10 mouse cellular contexts compared by ENCODE assay signal in genomic region chr3:148733227-148733854, GRCm38 (mm10).
DNase-seq lines count a peak whose midpoint lies in the region; ATAC-seq and TF ChIP-seq lines count a peak whose summit lies in the region.
"Had no signal": no experiment of that assay in that cellular context is flagged by ENCODE, and none has a peak within 500 bp of the region (broad histone marks: within the 10 kb centered on the region; RNA-seq: fewer than 3 reads in every experiment).

No protein-coding gene starts in this region.

- peaks cover 16% of the 10 kb centered on the region for H3K4me1 ChIP-seq in kidney, embryonic 16.5 days (ENCODE audit: insufficient read depth, low read length)
- peaks cover 24% of the 10 kb centered on the region for H3K4me1 ChIP-seq in embryonic facial prominence, embryonic 10.5 days
- no peaks in the 10 kb centered on the region for H3K4me1 ChIP-seq in forebrain, postnatal 0 days (ENCODE audit: insufficient read depth)
- peaks cover 25% of the 10 kb centered on the region; the same call in 1 of the 2 replicates for H3K4me1 ChIP-seq in limb, embryonic 15.5 days

- H3K9me3 ChIP-seq in kidney, embryonic 16.5 days (ENCODE audit: low read length), result no peaks in the 10 kb centered on the region
- H3K9me3 ChIP-seq in embryonic facial prominence, embryonic 10.5 days, result no peaks in the 10 kb centered on the region
- no peaks in the 10 kb centered on the region for H3K9me3 ChIP-seq in forebrain, postnatal 0 days (ENCODE audit: low read length)
- H3K9me3 ChIP-seq in limb, embryonic 15.5 days, result no peaks in the 10 kb centered on the region

- H3K27me3 ChIP-seq in kidney, embryonic 16.5 days (ENCODE audit: insufficient read depth, low read length), result no peaks in the 10 kb centered on the region
- 0 out of 2 replicates have a peak, but pooled peaks cover 5% of the 10 kb centered on the region for H3K27me3 ChIP-seq in embryonic facial prominence, embryonic 10.5 days (replicated peaks; ENCODE audit: low read depth, poor library complexity, severe bottlenecking)
- no peaks in the 10 kb centered on the region for H3K27me3 ChIP-seq in forebrain, postnatal 0 days (ENCODE audit: insufficient read depth, low read length)
- no peaks in the 10 kb centered on the region for H3K27me3 ChIP-seq in limb, embryonic 15.5 days

- H3K27ac ChIP-seq in kidney, embryonic 16.5 days (ENCODE audit: low read length), result no peak overlapping the region
- H3K27ac ChIP-seq in embryonic facial prominence, embryonic 10.5 days (replicated peaks), result peak overlapping the region; percentile 6; the same call in 1 of the 2 replicates
- no peak overlapping the region for H3K27ac ChIP-seq in forebrain, postnatal 0 days (ENCODE audit: low read depth, low read length)
- peak overlapping the region; percentile 48; the same call in 1 of the 2 replicates for H3K27ac ChIP-seq in limb, embryonic 15.5 days

- no peak overlapping the region for H3K9ac ChIP-seq in kidney, embryonic 16.5 days (replicated peaks; ENCODE audit: low read length)
- no peak overlapping the region for H3K9ac ChIP-seq in forebrain, postnatal 0 days
- no peak overlapping the region for H3K9ac ChIP-seq in limb, embryonic 15.5 days

- peak; percentile 16 for DNase-seq in kidney, postnatal 10 days
- no peak for DNase-seq in embryonic facial prominence, embryonic 10.5 days (ENCODE audit: low spot score)
- DNase-seq in forebrain, postnatal 0 days, result peak; percentile 9
- DNase-seq in right cerebral cortex, postnatal 36 days (ENCODE audit: low spot score in 2 of 2), result no peak
- DNase-seq in cerebellum, adult 8-10 months, result no peak
- DNase-seq in layer of hippocampus, adult 11-12 months (ENCODE audit: low spot score), result no peak
- DNase-seq: thymus, postnatal 36 days had no signal

- WGBS in kidney, embryonic 16.5 days, result 56% methylated on average over 13 of the region's 13 CpGs
- WGBS in embryonic facial prominence, embryonic 10.5 days, result 55% methylated on average over 13 of the region's 13 CpGs
- WGBS in forebrain, postnatal 0 days, result 25% methylated on average over 13 of the region's 13 CpGs
- 41% methylated on average over 13 of the region's 13 CpGs for WGBS in limb, embryonic 15.5 days

- H3K4me2 ChIP-seq in kidney, embryonic 16.5 days (replicated peaks; ENCODE audit: low read depth, low read length), result no peak overlapping the region
- H3K4me2 ChIP-seq in forebrain, postnatal 0 days (ENCODE audit: low read depth), result no peak overlapping the region; the same call in 1 of the 2 replicates
- 0 out of 2 replicates have a peak overlapping the region, but pooled peaks have one; percentile 3 for H3K4me2 ChIP-seq in limb, embryonic 15.5 days

- ATAC-seq in kidney, embryonic 16.5 days (ENCODE audit: low FRiP score, low TSS enrichment), result no peak
- no peak for ATAC-seq in forebrain, postnatal 0 days
- ATAC-seq in limb, embryonic 15.5 days (ENCODE audit: insufficient number of reproducible peaks, low FRiP score, low TSS enrichment, low read depth), result peak; percentile 44; the same call in 1 of the 2 replicates
- ATAC-seq: inflammation-experienced regulatory T-cells, adult 6 months had no signal

- H3K4me3 ChIP-seq in kidney, embryonic 16.5 days (ENCODE audit: low read length), result no peak overlapping the region
- H3K4me3 ChIP-seq in embryonic facial prominence, embryonic 10.5 days, result no peak overlapping the region
- H3K4me3 ChIP-seq in forebrain, postnatal 0 days (ENCODE audit: low read depth, low read length), result no peak overlapping the region
- H3K4me3 ChIP-seq in limb, embryonic 15.5 days, result no peak overlapping the region

- H3K36me3 ChIP-seq in kidney, embryonic 16.5 days (ENCODE audit: insufficient read depth, low read length), result no peaks in the 10 kb centered on the region
- no peaks in the 10 kb centered on the region for H3K36me3 ChIP-seq in embryonic facial prominence, embryonic 10.5 days (replicated peaks)
- H3K36me3 ChIP-seq in forebrain, postnatal 0 days (ENCODE audit: insufficient read depth), result no peaks in the 10 kb centered on the region
- H3K36me3 ChIP-seq in limb, embryonic 15.5 days, result no peaks in the 10 kb centered on the region

- no peak for TF ChIP-seq CTCF in forebrain, postnatal 0 days (IDR thresholded peaks at IDR 0.05; ENCODE audit: low read depth)

Comparison
In these comparisons a context has a peak if more than half of its experiments do, and no peak if none do; other contexts are left out.
1. DNase-seq: peak in kidney, postnatal 10 days (single experiment) and forebrain, postnatal 0 days (single experiment); none in embryonic facial prominence, embryonic 10.5 days (single experiment), right cerebral cortex, postnatal 36 days (0 of 2), cerebellum, adult 8-10 months (single experiment) and layer of hippocampus, adult 11-12 months (single experiment).
2. H3K27ac ChIP-seq: peak in embryonic facial prominence, embryonic 10.5 days (single experiment) and limb, embryonic 15.5 days (single experiment); none in kidney, embryonic 16.5 days (single experiment) and forebrain, postnatal 0 days (single experiment).